Mouse (Mus musculus): ENCODE data around the gene Mark3.

- TF ChIP-seq POLR2A (IDR thresholded peaks at IDR 0.05; ENCODE audit: low read depth, low read length) (no peak), CTCF (IDR thresholded peaks at IDR 0.05; ENCODE audit: borderline replicate concordance, insufficient read depth, low read length) (no peak)
These were observed 98.3 kb downstream of the Mark3 start for GRCm38 (mm10) chr12:111672581-111672980.

Measured in embryonic fibroblast, embryonic 13.5 days (primary cell).